Mouse (Mus musculus): ENCODE measurements around the gene Fam229a. TPM values are rescaled to one million over a fixed set of nuclear protein-coding genes. Genes with fewer than 3 reads are reported as not detected.
A peak's percentile ranks its signal among the peaks of the same experiment; 100 is the strongest.
"Not testable (repeated sequence)": the region's sequence is repeated elsewhere in the genome, so short reads cannot be mapped to it uniquely, and the experiment has no call there.

The Fam229a gene
- total RNA-seq, 1 experiment from 2014 or later: not detected

- peak; percentile 81 for ATAC-seq (replicated peaks; ENCODE audit: insufficient number of reproducible peaks, low FRiP score, low TSS enrichment, poor library complexity, severe bottlenecking)
These were observed 22.2 kb downstream of the Fam229a start, which contains the start of gene Marcksl1 for GRCm38 (mm10) chr4:129513086-129513767. TSS of gene Marcksl1 (plus strand) at chr4:129513581.

- ATAC-seq (replicated peaks; ENCODE audit: insufficient number of reproducible peaks, low FRiP score, low TSS enrichment, poor library complexity, severe bottlenecking): no peak
These were observed 22.9 kb downstream of the Fam229a start for GRCm38 (mm10) chr4:129513891-129514290.

GRCm38 (mm10) chr4:129514300-129514898 is 23.4 kb downstream of the Fam229a start:
- ATAC-seq (replicated peaks; ENCODE audit: insufficient number of reproducible peaks, low FRiP score, low TSS enrichment, poor library complexity, severe bottlenecking): peak; percentile 52

- no peak for ATAC-seq (replicated peaks; ENCODE audit: insufficient number of reproducible peaks, low FRiP score, low TSS enrichment, poor library complexity, severe bottlenecking)
These were observed 25.9 kb downstream of the Fam229a start for GRCm38 (mm10) chr4:129516925-129517324.

- no peak for ATAC-seq (replicated peaks; ENCODE audit: insufficient number of reproducible peaks, low FRiP score, low TSS enrichment, poor library complexity, severe bottlenecking)
These were observed 27.5 kb downstream of the Fam229a start for GRCm38 (mm10) chr4:129518519-129518918.

- peak; percentile 22; the same call in 1 of the 2 replicates for ATAC-seq (replicated peaks; ENCODE audit: insufficient number of reproducible peaks, low FRiP score, low TSS enrichment, poor library complexity, severe bottlenecking)
These were observed 34.3 kb downstream of the Fam229a start for GRCm38 (mm10) chr4:129525338-129525737.

- ATAC-seq (replicated peaks; ENCODE audit: insufficient number of reproducible peaks, low FRiP score, low TSS enrichment, poor library complexity, severe bottlenecking): no peak
These were observed 34.9 kb downstream of the Fam229a start for GRCm38 (mm10) chr4:129525889-129526288.

- not testable (repeated sequence) for ATAC-seq (replicated peaks; ENCODE audit: insufficient number of reproducible peaks, low FRiP score, low TSS enrichment, poor library complexity, severe bottlenecking)
These were observed 37.9 kb downstream of the Fam229a start for GRCm38 (mm10) chr4:129528901-129529300.

GRCm38 (mm10) chr4:129540012-129540411 is 49.0 kb downstream of the Fam229a start:
- no peak for ATAC-seq (replicated peaks; ENCODE audit: insufficient number of reproducible peaks, low FRiP score, low TSS enrichment, poor library complexity, severe bottlenecking)

Other genes with a start within 250 kb of the Fam229a start
- 0.32 to 0.57 TPM in 2 of 3 replicates, not detected in the other for gene C77080, start 229.8 kb upstream of the Fam229a start, total RNA-seq (2017)
- 0.75 TPM in 1 of 3 replicates, not detected in the others for gene Sync, start 203.6 kb upstream of the Fam229a start, total RNA-seq (2017)
- 82.3 to 106 TPM (median 84.6 TPM) in 3 replicates for gene Rbbp4, start 155.8 kb upstream of the Fam229a start, total RNA-seq (2017)
- gene Zbtb8os, start 155.5 kb upstream of the Fam229a start, total RNA-seq (2017): 58.5 to 68.8 TPM (median 66.8 TPM) in 3 replicates
- 1.7 to 7.3 TPM (median 4.5 TPM) in 3 replicates for gene Zbtb8a, start 113.1 kb upstream of the Fam229a start, total RNA-seq (2017)
- not detected in 3 replicates for gene Zbtb8b, start 50.3 kb upstream of the Fam229a start, total RNA-seq (2017)
- gene Bsdc1, start 29.6 kb upstream of the Fam229a start, total RNA-seq (2017): 52.2 to 66.3 TPM (median 52.5 TPM) in 3 replicates
- not detected in 3 replicates for gene Tssk3, start 168 bp upstream of the Fam229a start, total RNA-seq (2017)
- 11.7 to 14.4 TPM (median 14.4 TPM) in 3 replicates for gene Marcksl1, start 22.4 kb downstream of the Fam229a start, total RNA-seq (2017)
- 62.9 to 100 TPM (median 82.2 TPM) in 3 replicates for gene Hdac1, start 51.5 kb downstream of the Fam229a start, total RNA-seq (2017)
- gene Lck, start 82.5 kb downstream of the Fam229a start, total RNA-seq (2017): 122 to 412 TPM (median 167 TPM) in 3 replicates
- gene Fam167b, start 87.4 kb downstream of the Fam229a start, total RNA-seq (2017): not detected in 3 replicates
- gene Eif3i, start 109.5 kb downstream of the Fam229a start, total RNA-seq (2017): 109 to 129 TPM (median 125 TPM) in 3 replicates
- 189 to 234 TPM (median 226 TPM) in 3 replicates for gene Tmem234, start 109.5 kb downstream of the Fam229a start, total RNA-seq (2017)
- gene Dcdc2b, start 123.1 kb downstream of the Fam229a start, total RNA-seq (2017): 0.78 TPM in 1 of 3 replicates, not detected in the others
- 13.5 to 20.9 TPM (median 15.1 TPM) in 3 replicates for gene Iqcc, start 127.9 kb downstream of the Fam229a start, total RNA-seq (2017)
- gene Ccdc28b, start 132.8 kb downstream of the Fam229a start, total RNA-seq (2017): 30.9 to 112 TPM (median 62.0 TPM) in 3 replicates
- gene Txlna, start 149.9 kb downstream of the Fam229a start, total RNA-seq (2017): 27.6 to 67.4 TPM (median 64.4 TPM) in 3 replicates
- 16.8 to 32.2 TPM (median 18.2 TPM) in 3 replicates for gene Kpna6, start 181.6 kb downstream of the Fam229a start, total RNA-seq (2017)
- 4.0 to 6.4 TPM (median 4.1 TPM) in 3 replicates for gene Tmem39b, start 205.6 kb downstream of the Fam229a start, total RNA-seq (2017)

All from monocyte, adult 5-6 weeks (primary cell).